Mouse (Mus musculus) ES-Bruce4 (cell line): Measurements from ENCODE around the gene Dll4.
A peak's percentile ranks its signal among the peaks of the same experiment; 100 is the strongest.

Experiments used
- CTCF ChIP-seq: IDR thresholded peaks from one replicate; pipeline ENCODE4 v1.8.1; 2011; ENCODE audit warnings: low read depth, low read length
- EP300 ChIP-seq: IDR thresholded peaks from 2 replicates; pipeline ENCODE4 v1.6.1; 2011; ENCODE audit warnings: low read depth, low read length; ENCODE audit not compliant: insufficient read depth
- POLR2A ChIP-seq: IDR thresholded peaks from one replicate; pipeline ENCODE4 v1.8.1; 2011; ENCODE audit warnings: low read length; ENCODE audit not compliant: insufficient read depth

- peak; percentile 86 for TF ChIP-seq CTCF
- no peak for TF ChIP-seq POLR2A
- no peak for TF ChIP-seq EP300
These were observed 27.3 kb upstream of the Dll4 start for GRCm38 (mm10) chr2:119298330-119298729.
